Mouse (Mus musculus) heart, postnatal 0 days (tissue): ENCODE measurements around the gene Mdfi. TPM values are rescaled to one million over a fixed set of nuclear protein-coding genes. Genes with fewer than 3 reads are reported as not detected.

Source experiments
- ATAC-seq: fragments of 200-750 bp; cut with Nextera tagmentation; 2 replicates; pipeline ENCODE4 v1.8.0; 2017; ENCODE audit warnings: low read depth, moderate number of reproducible peaks, moderate library complexity; ENCODE audit not compliant: insufficient read depth
- DNase-seq: peaks from one replicate; pipeline ENCODE4 v3.0.0-alpha.2; 2016; ENCODE audit warnings: low spot score
- H3K27ac ChIP-seq: fragments of 300-500 bp; sonication (generic); 2 replicates; pipeline ENCODE4 v1.5.1; 2014; ENCODE audit warnings: low read depth, mild to moderate bottlenecking
- H3K27me3 ChIP-seq: fragments of 300-500 bp; sonication (generic); 2 replicates; pipeline ENCODE4 v1.6.1; 2014; ENCODE audit warnings: low read length, mixed read lengths; ENCODE audit not compliant: control insufficient read depth, insufficient read depth
- H3K36me3 ChIP-seq: fragments of 300-500 bp; sonication (generic); replicated peaks from 2 replicates; pipeline ENCODE4 v1.6.1; 2014; ENCODE audit warnings: low read length, mixed read lengths; ENCODE audit not compliant: control insufficient read depth, insufficient read depth
- H3K4me1 ChIP-seq: fragments of 300-500 bp; sonication (generic); 2 replicates; pipeline ENCODE4 v1.6.1; 2014; ENCODE audit warnings: antibody characterized with exemption; ENCODE audit not compliant: control insufficient read depth, insufficient read depth
- H3K4me2 ChIP-seq: fragments of 300-500 bp; sonication (generic); 2 replicates; pipeline ENCODE4 v1.6.1; 2014; ENCODE audit warnings: low read depth, mild to moderate bottlenecking, low read length, moderate library complexity
- H3K4me3 ChIP-seq: fragments of 300-500 bp; sonication (generic); 2 replicates; pipeline ENCODE4 v1.5.1; 2014; ENCODE audit warnings: low read depth, low read length
- H3K9ac ChIP-seq: fragments of 300-500 bp; sonication (generic); replicated peaks from 2 replicates; pipeline ENCODE4 v1.6.1; 2014; ENCODE audit warnings: low read depth, low read length, mixed read lengths
- H3K9me3 ChIP-seq: fragments of 300-500 bp; sonication (generic); replicated peaks from 2 replicates; pipeline ENCODE4 v1.6.1; 2016; ENCODE audit warnings: low read length; ENCODE audit not compliant: control insufficient read depth
- CTCF ChIP-seq: IDR thresholded peaks from 2 replicates; pipeline ENCODE4 v1.5.1; 2016; ENCODE audit warnings: antibody characterized with exemption, control low read depth, low read depth
- EP300 ChIP-seq: IDR thresholded peaks from 2 replicates; pipeline ENCODE4 v1.6.1; 2016; ENCODE audit warnings: antibody characterized with exemption, low read depth
- WGBS: fragments of 180-500 bp; shearing (Covaris S2); extraction: QIAGEN DNeasy Blood & Tissue Kit; methylation state at CpG from one replicate; pipeline ENCODE4 v1.1.7; 2014; 5-methylcytosine and 5-hydroxymethylcytosine counted together
- polyA plus RNA-seq: library from polyadenylated mRNA; unstranded; fragments of >200 nt; fragmentation: Nextera tagmentation; extraction: Ambion mirVana; gene quantifications from 2 replicates; pipeline ENCODE4 v1.2.1, GENCODE M21; 2015
- total RNA-seq: library from RNA; depleted of rRNA; stranded (reverse); fragments of >200 nt; gene quantifications from 2 replicates; pipeline ENCODE4 v1.2.3, GENCODE M21; 2014; ENCODE audit warnings: low replicate concordance

The Mdfi gene
- total and polyA plus RNA-seq, 2 experiments from 2014 or later, result 6.2 to 64.6 TPM

- H3K27me3 ChIP-seq, result no peaks in the 10 kb centered on the region
- no peaks in the 10 kb centered on the region for H3K9me3 ChIP-seq
- 84% methylated on average over 6 of the region's 6 CpGs for WGBS
- no peak overlapping the region for H3K4me2 ChIP-seq
- H3K9ac ChIP-seq, result no peak overlapping the region
- ATAC-seq (no peak), DNase-seq (no peak)
- TF ChIP-seq CTCF, result no peak
- no peak for TF ChIP-seq EP300
- H3K4me3 ChIP-seq, result no peak overlapping the region
- peaks cover 5% of the 10 kb centered on the region; the same call in 1 of the 2 replicates for H3K4me1 ChIP-seq
- peaks cover 22% of the 10 kb centered on the region for H3K36me3 ChIP-seq
- no peak overlapping the region for H3K27ac ChIP-seq
These were observed 22.3 kb downstream of the Mdfi start for GRCm38 (mm10) chr17:47812200-47812599.

GRCm38 (mm10) chr17:47811265-47811800, 23.2 kb downstream of the Mdfi start:
- 84% methylated on average over 15 of the region's 15 CpGs for WGBS
- no peak for ATAC-seq
- Histone ChIP-seq H3K9me3 (no peaks in the 10 kb centered on the region), H3K4me1 (peaks cover 5% of the 10 kb centered on the region; the same call in 1 of the 2 replicates), H3K4me3 (no peak overlapping the region), H3K36me3 (peaks cover 20% of the 10 kb centered on the region), H3K27me3 (no peaks in the 10 kb centered on the region), H3K4me2 (no peak overlapping the region), H3K27ac (no peak overlapping the region), H3K9ac (no peak overlapping the region)
- no peak for DNase-seq
- TF ChIP-seq CTCF, result no peak
- TF ChIP-seq EP300, result no peak

GRCm38 (mm10) chr17:47806230-47806629, 28.3 kb downstream of the Mdfi start:
- H3K9me3 ChIP-seq, result no peaks in the 10 kb centered on the region
- ATAC-seq (no peak), DNase-seq (peak; percentile 44)
- H3K4me1 ChIP-seq, result no peaks in the 10 kb centered on the region
- H3K4me3 ChIP-seq, result no peak overlapping the region
- no peaks in the 10 kb centered on the region for H3K27me3 ChIP-seq
- no peaks in the 10 kb centered on the region for H3K36me3 ChIP-seq
- H3K27ac ChIP-seq, result 0 out of 2 replicates have a peak overlapping the region, but pooled peaks have one; percentile 22
- WGBS, result 48% methylated on average over 9 of the region's 9 CpGs
- TF ChIP-seq EP300 (no peak), CTCF (no peak)
- H3K9ac ChIP-seq, result no peak overlapping the region
- no peak overlapping the region for H3K4me2 ChIP-seq

- WGBS, result 62% methylated on average over 13 of the region's 13 CpGs
- H3K4me2 ChIP-seq, result no peak overlapping the region
- TF ChIP-seq CTCF, result no peak
- no peak for TF ChIP-seq EP300
- ATAC-seq, result no peak
- no peaks in the 10 kb centered on the region for H3K36me3 ChIP-seq
- no peak overlapping the region for H3K4me3 ChIP-seq
- no peak for DNase-seq
- no peaks in the 10 kb centered on the region for H3K9me3 ChIP-seq
- no peak overlapping the region for H3K9ac ChIP-seq
- no peaks in the 10 kb centered on the region for H3K27me3 ChIP-seq
- no peaks in the 10 kb centered on the region for H3K4me1 ChIP-seq
- H3K27ac ChIP-seq, result no peak overlapping the region
These were observed 29.2 kb downstream of the Mdfi start for GRCm38 (mm10) chr17:47805047-47805835.

GRCm38 (mm10) chr17:47803662-47804061, 30.8 kb downstream of the Mdfi start:
- H3K4me1 ChIP-seq, result no peaks in the 10 kb centered on the region
- H3K9ac ChIP-seq, result no peak overlapping the region
- DNase-seq, result no peak
- 88% methylated on average over 4 of the region's 4 CpGs for whole genome bisulfite sequencing
- H3K4me3 ChIP-seq, result no peak overlapping the region
- no peak overlapping the region for H3K27ac ChIP-seq
- H3K36me3 ChIP-seq, result no peaks in the 10 kb centered on the region
- TF ChIP-seq CTCF (no peak), EP300 (no peak)
- H3K9me3 ChIP-seq, result no peaks in the 10 kb centered on the region
- no peak overlapping the region for H3K4me2 ChIP-seq
- ATAC-seq, result no peak
- no peaks in the 10 kb centered on the region for H3K27me3 ChIP-seq
